Mouse (Mus musculus) left cerebral cortex, postnatal 36 days (tissue): ENCODE data around the gene Cmtr1. TPM values are rescaled to one million over a fixed set of nuclear protein-coding genes. Genes with fewer than 3 reads are reported as not detected.

ENCODE experiments used
- DNase-seq, 2 experiments: peaks; one replicate each; pipeline ENCODE4 v3.0.0; 2021 to 2022; ENCODE audit warnings: low spot score in 2 of 2, mixed read lengths in 1 of 2
- intact Hi-C: fragments of 180-260 bp; cut with DNase I; formaldehyde crosslinking; loops from one replicate; pipeline ENCODE4 v1.15.1; 2025
- total RNA-seq, 2 experiments: library from RNA; stranded (reverse); gene quantifications; 2 replicates each; pipeline ENCODE4 v1.2.3; 2021

Cmtr1 gene
- total RNA-seq, 2 experiments from 2014 or later = 112 to 125 TPM

DNA sequence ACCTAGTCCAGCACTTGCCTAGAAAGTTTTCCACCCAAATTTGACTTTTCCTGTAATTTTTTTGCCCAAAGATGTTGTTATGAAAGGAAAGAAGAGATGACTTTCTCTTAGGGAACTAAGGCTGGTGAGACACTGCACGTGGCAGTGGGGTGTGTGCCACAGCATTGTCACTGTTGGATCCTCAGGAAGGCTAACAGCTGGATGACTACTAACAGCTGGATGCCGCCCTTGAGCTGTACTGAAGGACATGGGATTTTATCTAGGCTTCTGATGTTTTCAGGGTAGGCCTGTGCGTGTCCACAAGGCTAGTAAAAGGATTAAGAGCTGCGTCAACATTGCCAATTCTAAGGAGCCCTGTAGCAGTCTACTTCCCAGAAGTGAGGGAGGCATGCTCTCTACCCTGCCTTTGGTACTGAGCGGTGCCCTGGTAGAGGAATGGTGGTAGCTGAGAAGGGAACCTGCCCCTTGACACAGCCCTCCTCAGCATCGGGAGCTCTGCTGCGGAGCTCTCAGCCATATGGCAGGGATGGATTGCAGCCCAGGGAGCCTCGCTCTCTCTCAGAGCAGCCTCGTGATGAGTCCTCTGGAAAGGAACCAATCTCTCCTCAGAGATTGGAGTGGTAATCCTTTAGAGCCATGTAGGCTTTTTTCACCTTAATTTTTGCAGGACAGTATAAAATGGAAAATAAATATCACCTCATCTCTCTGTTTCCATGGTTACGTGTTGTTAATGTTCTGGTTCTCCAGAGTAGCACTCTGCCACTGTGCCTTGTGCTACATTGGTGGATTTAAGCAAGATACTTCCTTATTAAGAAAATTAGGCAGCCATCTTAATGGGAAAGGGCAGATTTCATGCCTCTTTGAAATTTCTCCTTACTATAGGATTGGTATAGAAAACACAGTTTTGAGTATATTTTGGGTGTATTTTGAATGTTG is 7.9 kb downstream of the Cmtr1 start:
- DNase-seq = peak; percentile 46 to 56
- intact Hi-C loops = no loop called here

DNA sequence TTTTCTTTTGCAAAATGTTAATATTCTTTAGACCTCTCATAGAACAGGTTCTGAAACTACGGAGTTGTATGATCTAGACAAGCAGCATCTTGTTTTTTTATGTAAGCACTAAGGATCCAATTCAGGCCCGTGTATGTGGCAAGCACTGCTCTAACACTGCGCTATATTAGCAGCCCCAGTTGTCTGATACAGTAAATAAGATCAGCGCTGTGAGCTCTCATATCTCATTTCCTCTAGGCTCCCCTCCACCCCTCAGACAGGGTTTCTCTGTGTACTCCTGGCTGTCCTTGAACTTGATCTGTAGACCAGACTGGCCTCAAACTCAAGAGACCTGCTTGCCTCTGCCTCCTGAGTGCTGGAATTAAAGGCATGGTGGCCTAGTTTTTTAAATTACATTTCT is 8.6 kb downstream of the Cmtr1 start:
- DNase-seq = no peak
- intact Hi-C loops = no loop called here

DNA sequence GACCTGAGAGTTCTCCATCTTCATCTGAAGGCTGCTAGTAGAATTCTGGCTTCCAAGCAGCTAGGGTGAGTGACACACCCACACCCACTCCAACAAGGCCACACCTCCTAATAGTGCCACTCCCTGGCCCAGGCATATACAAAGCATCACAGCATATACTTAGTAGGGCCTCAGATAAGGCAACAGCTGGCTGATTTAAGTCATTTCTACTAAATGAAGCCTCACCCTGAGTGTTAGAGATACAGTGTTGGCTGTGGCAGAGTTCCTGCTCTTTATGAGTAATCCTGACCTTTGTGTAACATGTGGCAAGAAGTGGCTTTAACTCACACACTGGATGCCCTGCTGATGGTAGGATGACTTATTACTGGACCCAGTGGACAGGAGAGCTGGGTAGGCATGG is 9.5 kb downstream of the Cmtr1 start:
- intact Hi-C loops = no loop called here
- DNase-seq = no peak

DNA sequence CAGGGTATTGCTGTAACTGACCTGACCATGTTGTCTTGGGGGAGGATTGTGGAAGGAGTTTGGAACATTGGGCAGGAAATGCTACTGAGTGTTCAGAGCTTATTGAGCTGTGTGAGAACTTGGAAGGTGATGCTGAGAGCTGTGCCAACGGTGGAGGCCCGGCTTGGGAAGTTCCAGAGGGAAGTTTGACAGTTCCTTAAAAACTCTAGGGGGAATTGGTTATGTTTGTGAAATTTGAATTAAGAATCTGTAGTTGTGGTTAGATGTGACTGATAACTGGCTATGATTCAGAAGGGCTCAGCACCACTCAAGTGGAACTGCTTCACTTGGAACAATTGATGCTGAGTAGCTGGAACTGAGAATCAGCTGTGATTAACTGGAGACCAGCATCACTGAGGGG is 10.6 kb downstream of the Cmtr1 start:
- no peak for DNase-seq

DNA sequence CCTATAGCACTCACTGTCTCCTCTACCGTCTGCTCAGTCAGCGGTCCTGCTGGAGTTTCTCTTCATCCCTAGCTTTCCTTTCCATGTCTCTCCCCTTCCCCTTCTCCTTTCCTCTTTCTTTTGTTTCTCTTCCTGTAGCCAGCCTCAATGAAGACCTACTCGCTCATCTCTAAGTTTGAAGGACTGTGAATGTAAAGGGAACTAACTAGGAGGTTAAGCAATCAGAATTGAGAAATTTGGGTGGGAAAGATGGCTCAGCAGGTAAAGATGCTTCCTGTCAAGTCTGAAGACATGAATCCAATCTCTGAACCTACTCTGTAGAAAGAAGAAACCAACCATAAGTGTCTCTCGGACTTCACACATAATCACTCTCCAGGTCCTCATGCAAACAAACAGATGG is 12.9 kb downstream of the Cmtr1 start:
- intact Hi-C loops = no loop called here

More for the DNA sequence above, 10.6 kb downstream of the Cmtr1 start:
- intact Hi-C loops = no loop called here

DNA sequence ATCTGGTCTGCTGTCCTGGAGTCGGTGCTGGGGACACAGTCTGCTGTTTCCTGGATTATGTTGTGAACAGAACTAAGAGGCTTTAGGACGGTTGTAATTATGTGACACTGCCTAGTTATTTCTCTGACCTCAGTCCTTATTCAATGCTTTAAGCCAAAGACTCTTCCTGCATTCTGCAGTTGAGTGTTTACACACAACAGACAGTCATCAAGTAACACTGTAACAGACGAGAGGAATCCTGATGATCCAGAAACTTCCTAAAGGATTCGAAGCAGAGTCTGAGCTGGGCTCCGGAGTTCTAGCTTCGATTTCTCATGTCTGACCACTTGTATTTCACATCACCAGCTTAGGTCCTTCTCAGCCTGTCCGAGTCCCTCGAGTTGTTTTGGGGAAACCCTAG is 18.1 kb downstream of the Cmtr1 start:
- intact Hi-C loops = no loop called here
- no peak for DNase-seq

More for the DNA sequence above, 12.9 kb downstream of the Cmtr1 start:
- no peak for DNase-seq

DNA sequence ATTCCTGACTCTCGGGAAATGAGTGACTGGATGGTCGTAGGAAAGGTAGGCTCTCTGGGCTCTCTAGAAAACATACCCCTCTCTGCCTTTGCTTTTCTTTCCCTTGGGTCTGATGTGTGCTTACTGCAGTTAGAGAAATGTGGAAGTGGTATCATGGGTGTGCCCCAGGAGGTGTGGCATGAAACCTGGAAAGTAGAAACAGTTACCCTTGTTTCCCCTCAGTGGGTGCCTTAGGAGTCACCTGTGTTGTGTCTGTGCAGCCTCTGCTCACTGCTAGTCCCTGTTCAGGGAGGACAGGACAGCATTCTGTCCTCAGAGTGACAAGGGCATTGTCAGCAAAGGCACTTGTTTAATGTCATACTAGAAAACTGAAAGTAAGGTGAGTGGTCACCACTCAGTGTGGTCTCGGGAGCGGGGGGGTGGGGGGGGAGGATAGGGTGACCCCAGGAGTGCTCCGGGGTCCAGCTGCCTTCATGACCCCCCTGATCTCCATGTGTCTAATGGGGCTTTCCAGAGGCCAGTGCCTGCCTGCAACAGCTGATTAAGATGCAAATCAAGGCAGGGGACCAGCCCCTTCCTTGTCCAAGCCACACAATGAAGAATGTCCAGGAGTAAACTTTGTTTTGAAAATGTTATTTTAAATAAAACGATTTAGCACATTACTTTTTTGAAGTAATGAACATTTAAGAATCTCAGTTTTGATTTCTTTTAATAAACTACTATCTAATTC is 18.8 kb downstream of the Cmtr1 start:
- intact Hi-C loops = no loop called here
- no peak for DNase-seq

DNA sequence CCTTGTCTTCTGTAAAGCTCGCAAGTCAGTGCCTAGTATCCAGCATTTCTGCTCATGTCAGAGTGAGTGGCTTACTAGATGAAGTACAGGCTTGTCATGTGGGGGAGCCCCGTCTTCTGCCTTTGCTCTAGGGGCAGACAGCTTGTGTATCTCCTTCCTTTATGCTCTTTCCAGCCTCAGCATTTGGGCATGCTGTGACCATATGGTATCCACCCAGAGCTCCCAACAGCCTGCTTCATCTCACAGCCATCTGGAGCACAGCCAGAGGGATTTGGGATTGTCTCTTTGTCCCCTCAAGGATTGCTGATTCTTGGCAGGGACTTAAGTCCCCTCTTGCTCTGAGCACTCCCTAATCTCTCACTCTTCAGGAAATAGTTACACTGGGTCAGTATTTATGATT is 19.8 kb downstream of the Cmtr1 start:
- intact Hi-C loops = no loop called here
- DNase-seq = no peak

DNA sequence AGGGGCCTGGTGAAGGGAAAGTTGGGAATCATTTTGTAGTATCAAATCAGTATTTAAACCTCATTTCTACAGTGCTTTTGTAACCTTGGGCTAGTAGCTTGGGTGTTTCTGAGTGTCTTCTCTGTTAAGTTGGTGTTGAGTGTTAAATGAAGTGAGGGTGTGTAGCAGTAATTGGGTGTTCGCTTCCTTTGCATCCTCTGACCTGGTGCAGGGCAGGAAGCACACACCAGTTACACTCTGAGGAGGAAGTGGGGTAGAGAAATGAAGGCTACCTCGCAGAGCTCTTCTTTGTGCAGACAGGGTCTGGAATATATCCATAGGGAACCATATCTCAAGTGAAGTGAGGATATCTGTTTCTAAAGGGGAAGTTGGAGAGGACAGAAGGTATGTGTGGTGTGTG is 20.5 kb downstream of the Cmtr1 start:
- DNase-seq = no peak
- intact Hi-C loops = no loop called here

DNA sequence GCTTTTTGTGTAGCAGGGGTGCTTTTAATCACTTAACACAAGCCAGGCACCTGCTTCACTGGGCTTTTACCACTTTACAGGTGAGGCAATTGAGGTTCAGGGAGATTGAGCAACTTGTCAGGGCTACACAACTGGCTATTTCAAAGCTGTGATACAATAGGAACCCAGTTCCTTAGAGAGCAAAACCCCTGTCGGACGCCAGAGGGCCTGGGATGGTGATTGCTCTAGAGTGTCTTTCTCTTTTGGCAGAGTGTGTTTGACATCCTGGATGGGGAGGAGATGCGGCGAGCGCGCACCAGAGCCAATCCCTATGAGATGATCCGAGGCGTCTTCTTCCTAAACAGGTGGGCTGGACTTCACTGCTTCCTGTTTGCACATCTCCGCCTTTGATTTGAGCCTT is 21.3 kb downstream of the Cmtr1 start:
- intact Hi-C loops = no loop called here
- DNase-seq = no peak

DNA sequence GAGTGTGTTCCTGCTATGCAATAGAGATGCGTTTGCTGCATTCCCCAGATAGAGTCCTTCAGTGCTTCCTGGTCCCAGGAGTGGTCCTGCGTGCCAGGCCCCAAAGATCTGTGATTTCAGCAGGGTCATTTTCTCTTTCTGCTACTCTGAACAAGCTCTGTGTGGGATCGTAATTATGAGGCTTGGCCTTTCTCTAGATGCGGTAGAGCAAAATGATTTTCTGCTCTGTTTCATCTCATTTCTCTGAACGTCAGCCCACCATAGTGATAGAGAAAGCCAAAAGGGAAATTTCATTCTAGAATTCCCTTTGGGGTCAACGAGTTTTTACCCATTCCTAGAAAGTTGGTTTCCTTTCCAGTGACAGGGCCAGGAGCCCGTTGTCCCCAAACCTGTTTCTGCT is 21.9 kb downstream of the Cmtr1 start:
- intact Hi-C loops = no loop called here
- DNase-seq = no peak

DNA sequence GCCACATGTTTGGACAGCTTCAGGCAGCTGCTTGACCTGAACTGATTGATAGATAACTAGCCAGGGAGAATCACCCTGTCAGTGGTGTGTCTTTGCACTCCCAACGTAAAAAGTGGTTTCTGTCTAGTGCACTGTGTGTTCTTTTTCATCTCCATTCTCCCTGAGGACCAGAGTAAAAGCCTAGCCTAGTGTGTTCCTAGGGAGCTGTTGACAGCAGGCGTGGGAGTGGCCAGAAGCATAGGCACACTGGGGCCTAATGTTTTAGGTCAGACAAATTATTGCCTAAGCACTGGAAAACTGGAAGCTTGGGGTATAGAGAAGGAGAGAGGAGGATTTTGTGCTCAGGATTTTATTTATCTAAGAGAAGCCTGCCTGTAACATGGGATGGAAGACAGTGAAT is 22.7 kb downstream of the Cmtr1 start:
- no peak for DNase-seq
- intact Hi-C loops = no loop called here

DNA sequence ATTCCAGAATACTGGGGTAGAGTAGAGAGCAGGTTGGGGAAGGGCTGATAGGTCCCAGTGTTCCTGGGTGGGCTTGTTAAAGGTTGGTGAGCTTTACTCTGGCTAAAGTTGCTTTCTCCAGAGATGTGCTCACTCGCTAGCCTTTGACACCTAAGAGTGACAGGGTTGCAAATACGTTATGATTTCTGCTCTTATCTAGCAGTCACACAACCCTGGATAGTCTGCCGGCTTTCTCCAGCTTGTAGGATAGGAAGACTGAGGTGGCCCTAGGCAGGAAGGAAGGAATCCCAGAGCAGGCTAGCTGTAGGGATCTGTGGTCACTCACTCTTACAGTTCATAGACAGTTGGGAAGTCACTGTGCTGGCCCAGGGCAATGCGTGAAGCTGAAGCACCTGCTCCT is 23.9 kb downstream of the Cmtr1 start:
- intact Hi-C loops = no loop called here
- DNase-seq = no peak

DNA sequence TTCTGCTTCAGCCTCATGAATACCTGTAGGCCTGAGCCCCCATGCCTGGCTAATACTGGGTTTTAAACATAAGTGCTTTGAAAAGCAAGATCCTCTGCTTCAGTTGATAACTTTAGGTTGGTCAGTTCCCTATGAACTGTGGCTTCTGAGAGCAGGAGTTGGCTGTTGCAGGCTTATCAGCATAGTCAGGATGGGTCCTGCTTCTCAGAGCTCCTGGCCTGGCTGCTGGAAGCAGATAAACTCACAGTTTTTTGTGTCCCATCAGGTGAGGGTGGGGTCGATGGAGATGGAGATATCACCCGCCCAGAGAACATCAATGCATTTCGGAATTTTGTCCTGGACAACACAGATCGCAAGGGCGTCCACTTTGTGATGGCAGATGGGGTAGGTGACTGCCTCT is 26.4 kb downstream of the Cmtr1 start:
- intact Hi-C loops = no loop called here
- DNase-seq = no peak

DNA sequence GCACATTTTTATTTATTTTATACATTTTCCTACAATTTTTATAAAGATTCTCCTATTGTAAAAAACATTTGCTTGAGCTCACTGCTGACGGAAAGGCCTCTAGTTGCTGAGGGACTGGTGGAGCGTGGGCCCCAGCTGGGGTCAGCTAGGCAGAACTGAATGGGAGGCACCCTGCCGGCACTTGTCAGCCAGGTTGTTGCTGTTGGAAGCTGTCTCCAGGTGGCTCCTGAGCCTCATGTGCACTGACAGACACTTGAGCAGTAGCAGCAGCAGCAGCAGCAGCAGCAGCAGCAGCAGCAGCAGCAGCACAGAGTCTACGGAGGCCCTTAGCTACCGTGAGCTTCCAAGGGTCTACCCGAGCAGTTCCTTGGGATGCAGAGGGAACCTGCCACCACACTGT is 27.0 kb downstream of the Cmtr1 start:
- intact Hi-C loops = no loop called here
- no peak for DNase-seq

DNA sequence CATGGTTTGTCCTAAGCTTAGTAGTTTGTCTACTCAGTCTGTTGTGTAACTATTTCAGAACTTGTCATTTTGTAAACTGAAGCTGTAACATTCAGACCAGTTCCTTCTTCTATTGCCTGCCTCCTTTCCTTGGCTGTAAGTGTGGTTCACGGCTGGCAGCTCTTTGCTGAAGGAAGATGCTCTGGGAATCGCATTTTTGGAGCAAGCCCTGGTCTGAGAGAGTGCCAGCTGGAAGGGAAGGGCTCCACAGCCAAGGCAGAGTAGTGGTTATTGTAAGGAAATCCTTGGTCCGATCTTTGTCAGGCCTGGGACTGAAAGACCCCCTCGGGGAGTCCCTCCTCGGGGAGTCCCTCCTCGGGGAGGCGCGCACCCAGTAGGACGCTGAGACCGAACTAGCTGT is 28.2 kb downstream of the Cmtr1 start:
- intact Hi-C loops = no loop called here
- no peak for DNase-seq

DNA sequence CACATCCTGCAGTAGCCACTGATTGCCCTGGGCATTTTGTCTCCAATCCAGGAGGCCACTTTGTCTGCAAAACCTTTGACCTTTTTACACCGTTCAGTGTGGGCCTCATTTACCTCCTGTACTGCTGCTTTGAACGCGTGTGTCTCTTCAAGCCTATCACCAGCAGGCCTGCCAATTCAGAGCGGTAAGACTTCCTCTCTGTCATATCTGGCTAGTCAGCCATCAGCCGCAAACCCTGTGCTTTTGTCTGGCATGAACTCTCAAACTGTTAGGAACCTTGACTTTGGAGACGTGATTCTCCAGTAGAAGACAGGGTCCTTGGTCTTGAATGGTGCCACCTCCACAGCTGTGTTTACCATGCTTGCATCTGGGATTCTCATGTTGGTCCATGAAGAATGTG is 29.9 kb downstream of the Cmtr1 start:
- intact Hi-C loops = no loop called here
- DNase-seq = no peak

DNA sequence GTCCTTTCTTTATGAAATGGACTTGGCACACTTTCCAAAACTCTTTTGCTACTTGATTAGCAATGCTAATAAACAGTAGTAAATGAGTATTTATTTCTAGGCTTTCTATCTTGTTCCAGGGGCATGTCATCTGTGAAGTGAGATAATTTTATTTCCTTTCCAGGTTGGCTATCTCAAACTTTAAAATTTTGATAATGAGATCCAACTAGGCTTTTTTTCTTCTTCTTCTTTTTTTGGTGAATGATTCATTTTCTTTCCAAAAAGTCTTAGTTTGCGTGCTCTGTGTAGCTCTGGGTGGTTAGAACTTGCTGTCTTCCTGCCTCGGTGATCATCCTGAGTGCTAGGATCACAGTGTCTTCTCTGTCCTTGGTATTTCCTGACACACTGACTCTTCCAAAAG is 32.4 kb downstream of the Cmtr1 start:
- intact Hi-C loops = no loop called here

DNA sequence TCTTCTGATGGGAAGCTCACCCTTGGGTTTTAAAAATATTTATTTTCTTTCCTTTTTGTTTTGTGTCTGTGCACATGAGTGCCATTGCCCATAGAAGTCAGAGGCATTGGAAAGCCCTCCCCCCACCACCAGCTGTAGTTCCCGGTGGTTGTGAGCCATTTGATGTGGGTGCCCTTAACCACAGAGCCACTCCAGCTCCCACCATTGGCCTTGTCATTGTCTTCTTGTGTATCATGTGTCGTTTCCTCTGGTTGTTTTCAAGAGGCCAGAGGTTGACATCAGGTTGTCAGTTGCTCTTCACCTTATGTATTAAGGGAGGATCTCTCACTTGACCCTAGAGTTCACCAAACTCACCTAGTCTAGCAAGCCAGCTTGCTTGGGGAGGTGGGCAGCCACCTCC is 33.2 kb downstream of the Cmtr1 start:
- intact Hi-C loops = no loop called here
- no peak for DNase-seq

More for the DNA sequence above, 32.4 kb downstream of the Cmtr1 start:
- no peak for DNase-seq

DNA sequence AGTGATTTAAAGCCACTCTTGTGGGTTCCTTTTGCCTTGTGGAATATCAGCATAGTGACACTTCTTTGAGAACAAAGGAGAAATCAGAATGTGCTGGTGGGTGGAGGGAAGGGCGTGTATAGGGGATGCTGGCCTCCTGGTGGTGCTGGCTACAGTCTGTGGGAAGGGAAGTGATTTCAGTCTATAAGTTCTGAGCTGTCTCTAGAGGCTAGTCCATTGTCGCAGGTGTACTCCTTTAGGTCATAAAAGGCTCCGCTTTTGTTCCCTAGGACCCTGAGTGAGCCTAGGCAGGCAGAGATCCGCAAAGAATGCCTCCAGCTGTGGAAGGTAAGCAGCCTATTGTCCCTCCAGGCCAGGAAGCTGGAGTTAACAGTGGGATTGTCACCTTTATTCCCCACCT is 34.1 kb downstream of the Cmtr1 start:
- intact Hi-C loops = no loop called here
- DNase-seq = no peak

DNA sequence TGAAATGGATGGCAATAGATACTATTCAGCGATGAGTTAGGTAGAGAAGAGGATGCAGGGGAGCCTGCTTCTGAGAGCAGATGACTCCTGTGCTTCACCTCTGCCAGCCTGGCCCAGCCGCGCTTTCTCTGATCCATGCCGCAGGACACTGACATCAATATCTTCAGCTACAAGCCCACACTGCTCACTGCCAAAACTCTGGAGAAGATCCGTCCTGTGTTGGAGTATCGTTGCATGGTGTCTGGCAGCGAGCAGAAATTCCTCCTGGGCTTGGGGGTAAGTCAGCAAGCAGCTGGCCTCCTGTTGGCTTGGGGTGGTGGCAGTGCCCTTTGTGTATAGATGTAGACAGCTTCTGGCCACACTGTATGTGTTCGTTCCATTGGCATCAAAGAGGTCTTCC is 36.5 kb downstream of the Cmtr1 start:
- DNase-seq = no peak
- intact Hi-C loops = no loop called here
